Mouse (Mus musculus) forebrain, postnatal 0 days (tissue): ENCODE measurements around the gene Sumo1. TPM values are rescaled to one million over a fixed set of nuclear protein-coding genes. Genes with fewer than 3 reads are reported as not detected.

ENCODE experiments used
- ATAC-seq: fragments of 200-750 bp; cut with Nextera tagmentation; 2 replicates; pipeline ENCODE4 v1.8.0; 2017; ENCODE audit warnings: mild to moderate bottlenecking, moderate library complexity
- DNase-seq: peaks from one replicate; pipeline ENCODE4 v3.0.0-alpha.2; 2015
- H3K27ac ChIP-seq: fragments of 300-500 bp; sonication (generic); 2 replicates; pipeline ENCODE4 v1.5.1; 2014; ENCODE audit warnings: low read depth, mild to moderate bottlenecking, antibody characterized with exemption, low read length, moderate library complexity, mixed read lengths
- H3K27me3 ChIP-seq: fragments of 300-500 bp; sonication (generic); 2 replicates; pipeline ENCODE4 v1.6.1; 2014; ENCODE audit warnings: mild to moderate bottlenecking, low read length, mixed read lengths; ENCODE audit not compliant: insufficient read depth
- H3K36me3 ChIP-seq: fragments of 300-500 bp; sonication (generic); 2 replicates; pipeline ENCODE4 v1.6.1; 2014; ENCODE audit warnings: mild to moderate bottlenecking, moderate library complexity; ENCODE audit not compliant: insufficient read depth
- H3K4me1 ChIP-seq: fragments of 300-500 bp; sonication (generic); 2 replicates; pipeline ENCODE4 v1.6.1; 2014; ENCODE audit warnings: antibody characterized with exemption; ENCODE audit not compliant: insufficient read depth
- H3K4me2 ChIP-seq: fragments of 300-500 bp; sonication (generic); 2 replicates; pipeline ENCODE4 v1.6.1; 2014; ENCODE audit warnings: low read depth, mild to moderate bottlenecking, moderate library complexity
- H3K4me3 ChIP-seq: fragments of 300-500 bp; sonication (generic); 2 replicates; pipeline ENCODE4 v1.5.1; 2014; ENCODE audit warnings: low read depth, low read length, mixed read lengths
- H3K9ac ChIP-seq: fragments of 300-500 bp; sonication (generic); 2 replicates; pipeline ENCODE4 v1.6.1; 2014; ENCODE audit warnings: mild to moderate bottlenecking
- H3K9me3 ChIP-seq: fragments of 300-500 bp; sonication (generic); 2 replicates; pipeline ENCODE4 v1.6.1; 2016; ENCODE audit warnings: low read length
- CTCF ChIP-seq: sonication (generic); IDR thresholded peaks from 2 replicates; pipeline ENCODE4 v1.5.1; 2016; ENCODE audit warnings: antibody characterized with exemption, control low read depth, low read depth
- WGBS: fragments of 180-500 bp; shearing (Covaris S2); extraction: QIAGEN DNeasy Blood & Tissue Kit; methylation state at CpG from one replicate; pipeline ENCODE4 v1.1.7; 2014; 5-methylcytosine and 5-hydroxymethylcytosine counted together
- polyA plus RNA-seq: library from polyadenylated mRNA; unstranded; fragments of >200 nt; fragmentation: Nextera tagmentation; extraction: Ambion mirVana; gene quantifications from 2 replicates; pipeline ENCODE4 v1.2.1, GENCODE M21; 2015
- total RNA-seq: library from RNA; depleted of rRNA; stranded (reverse); fragments of >200 nt; gene quantifications from 2 replicates; pipeline ENCODE4 v1.2.3, GENCODE M21; 2014

Sumo1 gene
- total and polyA plus RNA-seq, 2 experiments from 2014 or later: 172 to 369 TPM

GRCm38 (mm10) chr1:59608125-59608762 is 62.4 kb downstream of the Sumo1 start:
- no peaks in the 10 kb centered on the region for H3K27me3 ChIP-seq
- WGBS: 87% methylated on average over 7 of the region's 7 CpGs
- no peak overlapping the region for H3K27ac ChIP-seq
- no peak overlapping the region for H3K4me3 ChIP-seq
- H3K9ac ChIP-seq: no peak overlapping the region
- no peak for TF ChIP-seq CTCF
- H3K4me1 ChIP-seq: peaks cover 4% of the 10 kb centered on the region; the same call in 1 of the 2 replicates
- H3K4me2 ChIP-seq: no peak overlapping the region
- H3K36me3 ChIP-seq: no peaks in the 10 kb centered on the region
- H3K9me3 ChIP-seq: no peaks in the 10 kb centered on the region
- no peak for ATAC-seq
- no peak for DNase-seq

- Histone ChIP-seq H3K4me3 (no peak overlapping the region), H3K36me3 (no peaks in the 10 kb centered on the region), H3K4me2 (no peak overlapping the region), H3K9me3 (no peaks in the 10 kb centered on the region), H3K27ac (no peak overlapping the region), H3K9ac (no peak overlapping the region), H3K4me1 (peaks cover 11% of the 10 kb centered on the region; the same call in 1 of the 2 replicates), H3K27me3 (no peaks in the 10 kb centered on the region)
- 44% methylated on average over 7 of the region's 7 CpGs for WGBS
- no peak for TF ChIP-seq CTCF
- no peak for DNase-seq
- no peak for ATAC-seq
Observed at GRCm38 (mm10) chr1:59607071-59607470, 63.6 kb downstream of the Sumo1 start.

GRCm38 (mm10) chr1:59606479-59606878 is 64.2 kb downstream of the Sumo1 start:
- Histone ChIP-seq H3K36me3 (no peaks in the 10 kb centered on the region), H3K9me3 (no peaks in the 10 kb centered on the region), H3K9ac (no peak overlapping the region), H3K27ac (no peak overlapping the region), H3K4me3 (no peak overlapping the region), H3K4me2 (no peak overlapping the region), H3K27me3 (no peaks in the 10 kb centered on the region), H3K4me1 (peaks cover 11% of the 10 kb centered on the region; the same call in 1 of the 2 replicates)
- WGBS: 93% methylated on average over 13 of the region's 13 CpGs
- no peak for TF ChIP-seq CTCF
- no peak for DNase-seq
- no peak for ATAC-seq

GRCm38 (mm10) chr1:59603893-59604292 is 66.7 kb downstream of the Sumo1 start:
- DNase-seq (peak; percentile 34), ATAC-seq (peak; percentile 40)
- WGBS: 25% methylated on average over 11 of the region's 11 CpGs
- Histone ChIP-seq H3K27me3 (no peaks in the 10 kb centered on the region), H3K36me3 (no peaks in the 10 kb centered on the region), H3K9me3 (no peaks in the 10 kb centered on the region), H3K27ac (no peak overlapping the region), H3K4me2 (no peak overlapping the region; the same call in 1 of the 2 replicates), H3K4me3 (no peak overlapping the region), H3K9ac (no peak overlapping the region), H3K4me1 (peaks cover 11% of the 10 kb centered on the region; the same call in 1 of the 2 replicates)
- TF ChIP-seq CTCF: peak; percentile 46; the same call in 1 of the 2 replicates

GRCm38 (mm10) chr1:59603417-59603712 is 67.3 kb downstream of the Sumo1 start:
- no peak for TF ChIP-seq CTCF
- Histone ChIP-seq H3K4me2 (no peak overlapping the region), H3K27ac (no peak overlapping the region), H3K36me3 (no peaks in the 10 kb centered on the region), H3K27me3 (no peaks in the 10 kb centered on the region), H3K9me3 (no peaks in the 10 kb centered on the region), H3K9ac (no peak overlapping the region), H3K4me3 (no peak overlapping the region), H3K4me1 (peaks cover 11% of the 10 kb centered on the region; the same call in 1 of the 2 replicates)
- DNase-seq (no peak), ATAC-seq (peak; percentile 57)
- 75% methylated on average over 2 of the region's 2 CpGs for WGBS

- ATAC-seq (peak; percentile 87), DNase-seq (peak; percentile 81)
- H3K4me3 ChIP-seq: no peak overlapping the region
- no peak overlapping the region for H3K4me2 ChIP-seq
- H3K9me3 ChIP-seq: no peaks in the 10 kb centered on the region
- H3K36me3 ChIP-seq: no peaks in the 10 kb centered on the region
- H3K27me3 ChIP-seq: no peaks in the 10 kb centered on the region
- no peak overlapping the region for H3K9ac ChIP-seq
- peak overlapping the region; percentile 62 for H3K27ac ChIP-seq
- WGBS: 39% methylated on average over 11 of the region's 11 CpGs
- no peak for TF ChIP-seq CTCF
- peaks cover 11% of the 10 kb centered on the region; the same call in 1 of the 2 replicates for H3K4me1 ChIP-seq
Observed at GRCm38 (mm10) chr1:59602531-59603416, 67.9 kb downstream of the Sumo1 start.

GRCm38 (mm10) chr1:59595609-59596008 is 75.0 kb downstream of the Sumo1 start:
- DNase-seq (no peak), ATAC-seq (no peak)
- H3K4me2 ChIP-seq: no peak overlapping the region
- H3K9me3 ChIP-seq: no peaks in the 10 kb centered on the region
- no peak for TF ChIP-seq CTCF
- no peak overlapping the region for H3K27ac ChIP-seq
- H3K4me3 ChIP-seq: no peak overlapping the region
- no peaks in the 10 kb centered on the region for H3K27me3 ChIP-seq
- peaks cover 10% of the 10 kb centered on the region; the same call in 1 of the 2 replicates for H3K4me1 ChIP-seq
- 88% methylated on average over 9 of the region's 9 CpGs for WGBS
- no peaks in the 10 kb centered on the region for H3K36me3 ChIP-seq
- H3K9ac ChIP-seq: no peak overlapping the region
